Mouse (Mus musculus) heart, adult 2 months (tissue): ENCODE measurements around the gene Cacfd1.

ENCODE experiments used
- CTCF ChIP-seq: fragments of 200-600 bp; IDR thresholded peaks from 2 replicates; pipeline ENCODE4 v1.8.1; 2022; ENCODE audit warnings: antibody characterized with exemption, mild to moderate bottlenecking, moderate library complexity
- EP300 ChIP-seq: fragments of 200-500 bp; IDR thresholded peaks from 2 replicates; pipeline ENCODE4 v1.6.1; 2011; ENCODE audit warnings: low read depth, low read length, control low read depth; ENCODE audit not compliant: insufficient read depth
- POLR2A ChIP-seq: fragments of 200-500 bp; IDR thresholded peaks from 2 replicates; pipeline ENCODE4 v1.6.1; 2011; ENCODE audit warnings: mild to moderate bottlenecking, low read depth, low read length, control low read depth; ENCODE audit not compliant: insufficient read depth

- TF ChIP-seq CTCF (no peak), POLR2A (no peak), EP300 (no peak)
Measured at GRCm38 (mm10) chr2:27036003-27036402, 26.3 kb downstream of the Cacfd1 start.
